Mouse (Mus musculus) CH12.LX (cell line): ENCODE results near the gene Baz2b. TPM values are rescaled to one million over a fixed set of nuclear protein-coding genes. Genes with fewer than 3 reads are reported as not detected.

Experiments used
- DNase-seq: peaks from one replicate; pipeline ENCODE4 v3.0.0-alpha.2; 2013; ENCODE audit errors: extremely low read depth
- H3K27ac ChIP-seq: 2 replicates; pipeline ENCODE4 v1.5.1; 2012; ENCODE audit warnings: low read depth, mild to moderate bottlenecking, control low read depth, moderate library complexity; ENCODE audit not compliant: insufficient read depth
- H3K27me3 ChIP-seq: replicated peaks from 2 replicates; pipeline ENCODE3; 2012; ENCODE audit warnings: inconsistent platforms
- H3K36me3 ChIP-seq, 2 experiments: replicated peaks in 1 of 2; 2 replicates each; pipeline versions ENCODE3 to v1.6.1; 2012; ENCODE audit warnings: inconsistent platforms in 1 of 2, low read length in 1 of 2, mild to moderate bottlenecking in 1 of 2, mixed read lengths in 1 of 2, moderate library complexity in 1 of 2; ENCODE audit not compliant: control insufficient read depth in 1 of 2, insufficient read depth in 1 of 2
- H3K4me1 ChIP-seq, 2 experiments: 2 replicates each; pipeline ENCODE4 v1.6.1; 2012; ENCODE audit warnings: inconsistent platforms in 1 of 2, moderate library complexity in 1 of 2; ENCODE audit not compliant: insufficient read depth in 2 of 2, control insufficient read depth in 1 of 2
- H3K4me2 ChIP-seq: 2 replicates; pipeline ENCODE4 v1.6.1; 2012; ENCODE audit warnings: low read depth, mild to moderate bottlenecking, control low read depth; ENCODE audit not compliant: poor library complexity, insufficient read depth, severe bottlenecking
- H3K4me3 ChIP-seq, 3 experiments: fragments of 150-350 bp in 1 of 3; sonication (generic) in 1 of 3; replicated peaks in 1 of 3; 2 replicates each; pipeline versions ENCODE3 to v1.5.1; 2011 to 2012; ENCODE audit warnings: low read depth in 2 of 3, low read length in 2 of 3, mild to moderate bottlenecking in 2 of 3, moderate library complexity in 2 of 3, control low read depth in 1 of 3, improper control_type of control experiment in 1 of 3, inconsistent platforms in 1 of 3, mixed read lengths in 1 of 3; ENCODE audit not compliant: poor library complexity in 1 of 3
- H3K79me2 ChIP-seq: replicated peaks from 2 replicates; pipeline ENCODE4 v1.6.1; 2012; ENCODE audit warnings: mild to moderate bottlenecking, moderate library complexity; ENCODE audit not compliant: control insufficient read depth, poor library complexity, insufficient read depth, severe bottlenecking; ENCODE audit errors: extremely low read depth
- H3K9ac ChIP-seq: 2 replicates; pipeline ENCODE4 v1.6.1; 2012; ENCODE audit warnings: low read depth, mild to moderate bottlenecking, control low read depth, moderate library complexity; ENCODE audit not compliant: insufficient read depth
- H3K9me3 ChIP-seq: replicated peaks from 2 replicates; pipeline ENCODE3; 2012; ENCODE audit warnings: low read length, inconsistent platforms, mixed read lengths
- BHLHE40 ChIP-seq: IDR thresholded peaks from 2 replicates; pipeline ENCODE4 v1.6.1; 2011; ENCODE audit warnings: mild to moderate bottlenecking, low read depth, low read length, improper control_type of control experiment
- CHD1 ChIP-seq: IDR thresholded peaks from 2 replicates; pipeline ENCODE4 v1.6.1; 2012; ENCODE audit warnings: low read depth, low read length, improper control_type of control experiment, inconsistent platforms
- CTCF ChIP-seq, 2 experiments: IDR thresholded peaks in 1 of 2; conservative IDR thresholded peaks in 1 of 2; 2 replicates each; pipeline ENCODE4 v1.5.1; 2011 to 2012; ENCODE audit warnings: low read depth in 2 of 2, low read length in 2 of 2, improper control_type of control experiment in 1 of 2, inconsistent platforms in 1 of 2, mild to moderate bottlenecking in 1 of 2, moderate library complexity in 1 of 2
- E2F4 ChIP-seq: IDR thresholded peaks from 2 replicates; pipeline ENCODE4 v1.6.1; 2011; ENCODE audit warnings: low read depth, low read length, improper control_type of control experiment; ENCODE audit not compliant: insufficient replicate concordance
- EP300 ChIP-seq: IDR thresholded peaks from 2 replicates; pipeline ENCODE4 v1.6.1; 2011; ENCODE audit warnings: low read length, improper control_type of control experiment
- ETS1 ChIP-seq: conservative IDR thresholded peaks from 2 replicates; pipeline ENCODE4 v1.6.1; 2012; ENCODE audit warnings: low read depth, mild to moderate bottlenecking, inconsistent platforms, low read length, improper control_type of control experiment, moderate library complexity
- IRF4 ChIP-seq: IDR thresholded peaks from 2 replicates; pipeline ENCODE4 v1.6.1; 2014; ENCODE audit warnings: low read depth, mild to moderate bottlenecking, inconsistent platforms, low read length, improper control_type of control experiment
- JUND ChIP-seq: conservative IDR thresholded peaks from 2 replicates; pipeline ENCODE4 v1.6.1; 2011; ENCODE audit warnings: low read depth, low read length, improper control_type of control experiment
- MAFK ChIP-seq: IDR thresholded peaks from 2 replicates; pipeline ENCODE4 v1.6.1; 2011; ENCODE audit warnings: low read length, improper control_type of control experiment; ENCODE audit not compliant: insufficient replicate concordance
- MEF2A ChIP-seq: IDR thresholded peaks from 2 replicates; pipeline ENCODE4 v1.6.1; 2014; ENCODE audit warnings: low read depth, mild to moderate bottlenecking, inconsistent platforms, low read length, improper control_type of control experiment, borderline replicate concordance
- MXI1 ChIP-seq: IDR thresholded peaks from 2 replicates; pipeline ENCODE4 v1.6.1; 2011; ENCODE audit warnings: mild to moderate bottlenecking, low read depth, low read length, improper control_type of control experiment
- MYC ChIP-seq: IDR thresholded peaks from 2 replicates; pipeline ENCODE4 v1.6.1; 2011; ENCODE audit warnings: low read depth, mild to moderate bottlenecking, improper control_type of control experiment, low read length
- POLR2A ChIP-seq: IDR thresholded peaks from 2 replicates; pipeline ENCODE4 v1.6.1; 2011; ENCODE audit warnings: low read depth, mild to moderate bottlenecking, improper control_type of control experiment, low read length
- SIN3A ChIP-seq: IDR thresholded peaks from 2 replicates; pipeline ENCODE4 v1.6.1; 2012; ENCODE audit warnings: low read length, improper control_type of control experiment, inconsistent platforms
- SMC3 ChIP-seq: IDR thresholded peaks from 2 replicates; pipeline ENCODE4 v1.6.1; 2011; ENCODE audit warnings: low read depth, low read length, improper control_type of control experiment
- TBP ChIP-seq: conservative IDR thresholded peaks from 2 replicates; pipeline ENCODE4 v1.6.1; 2011; ENCODE audit warnings: low read depth, low read length, improper control_type of control experiment
- USF1 ChIP-seq: IDR thresholded peaks from 2 replicates; pipeline ENCODE4 v1.6.1; 2014; ENCODE audit warnings: low read depth, mild to moderate bottlenecking, inconsistent platforms, low read length, improper control_type of control experiment
- USF2 ChIP-seq: conservative IDR thresholded peaks from 2 replicates; pipeline ENCODE4 v1.6.1; 2011; ENCODE audit warnings: low read depth, low read length, improper control_type of control experiment
- ZC3H11A ChIP-seq: IDR thresholded peaks from 2 replicates; pipeline ENCODE4 v1.6.1; 2012; ENCODE audit warnings: low read depth, mild to moderate bottlenecking, inconsistent platforms, low read length, improper control_type of control experiment
- ZKSCAN1 ChIP-seq: IDR thresholded peaks from 2 replicates; pipeline ENCODE4 v1.6.1; 2012; ENCODE audit warnings: low read depth, inconsistent platforms, low read length, improper control_type of control experiment, borderline replicate concordance
- ZNF384 ChIP-seq: IDR thresholded peaks from 2 replicates; pipeline ENCODE4 v1.6.1; 2012; ENCODE audit warnings: low read depth, low read length, improper control_type of control experiment, inconsistent platforms
- dilution Hi-C: fragments of 300-500 bp; cut with MboI; formaldehyde crosslinking; loops from 2 replicates; pipeline ENCODE4 v1.14.3; 2020; ENCODE audit warnings: low sequenced_read_pairs; ENCODE audit not compliant: extremely low pct_unique_long_range_greater_than_20kb, extremely low pct_ligation_motif_present
- in situ Hi-C: fragments of 300-500 bp; cut with MboI; formaldehyde crosslinking; loops from 3 replicates; pipeline ENCODE4 v1.14.3; 2019; ENCODE audit warnings: low sequenced_read_pairs, low pct_ligation_motif_present, low pct_unique_long_range_greater_than_20kb, mixed read lengths
- polyA plus RNA-seq: library from polyadenylated mRNA; unstranded; fragments of >175 nt; gene quantifications from 2 replicates; pipeline ENCODE4 v1.2.1, GENCODE M21; 2012; ENCODE audit warnings: low read depth; ENCODE audit not compliant: insufficient read length
- total RNA-seq, 2 experiments: library from RNA; depleted of rRNA; stranded (reverse); fragments of 300-350 nt in 1 of 2; fragments of >200 nt in 1 of 2; gene quantifications; 2 replicates each; pipeline ENCODE4 v1.2.3; 2012 to 2014

The Baz2b gene
- total and polyA plus RNA-seq, 3 experiments: 17.3 to 36.3 (median 31.9) TPM

DNA sequence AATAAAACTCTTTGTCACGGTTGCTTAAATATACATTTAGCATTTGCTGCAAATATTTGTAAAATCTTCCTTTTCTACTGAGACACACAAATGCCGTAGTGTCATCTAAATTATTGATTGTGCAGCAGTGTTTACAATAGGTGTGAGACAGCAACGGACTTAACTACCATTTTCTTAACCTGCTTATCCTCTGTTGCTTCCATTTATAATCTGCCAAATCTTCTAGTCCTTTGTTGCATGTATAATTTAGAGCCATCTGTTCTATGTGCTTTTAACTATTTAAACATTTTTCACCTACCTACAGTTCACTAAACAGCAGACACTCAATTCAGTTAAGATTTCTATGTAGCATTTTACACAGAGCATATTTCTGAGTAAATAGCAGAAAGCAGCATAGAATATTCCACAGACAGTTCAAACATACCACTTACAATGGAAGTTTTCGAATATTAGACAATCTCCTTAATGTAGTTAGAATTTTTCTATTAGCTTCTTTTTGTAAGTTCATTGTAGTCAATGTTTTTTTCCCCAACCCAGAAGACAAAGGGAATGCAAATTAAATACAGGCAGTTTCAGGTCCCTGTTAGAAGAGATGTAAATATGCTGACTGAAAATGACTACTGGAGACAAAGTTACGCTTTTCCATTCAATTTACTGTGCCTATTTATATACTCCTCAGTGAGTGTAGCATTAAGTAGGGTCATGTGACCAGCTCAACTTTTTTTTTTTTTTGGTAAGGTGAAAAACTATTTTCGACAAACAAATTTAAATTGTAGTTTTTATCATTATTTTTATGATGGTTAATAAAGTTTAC is 86.4 kb downstream of the Baz2b start:
- DNase-seq: peak; percentile 82
- peaks cover 18% of the 10 kb centered on the region for H3K79me2 ChIP-seq
- no peaks in the 10 kb centered on the region for H3K9me3 ChIP-seq
- peaks cover 4 to 40% of the 10 kb centered on the region in 2 experiments for H3K4me1 ChIP-seq
- H3K4me3 ChIP-seq: peak overlapping the region in 1 of 3 experiments; percentile 66
- TF ChIP-seq POLR2A (no peak), MXI1 (peak; percentile 28; the same call in 1 of the 2 replicates), BHLHE40 (peak; percentile 88), MAFK (peak; percentile 73; the same call in 1 of the 2 replicates), EP300 (peak; percentile 88), ZNF384 (peak; percentile 97), E2F4 (peak; percentile 67; the same call in 1 of the 2 replicates), ZC3H11A (no peak), CTCF (conservative IDR thresholded peaks at IDR 0.05 in 1 of 2, IDR thresholded peaks at IDR 0.05 in 1 of 2; ENCODE audit: low read depth in 2 of 2, low read length in 2 of 2) (no peak), CHD1 (no peak), SMC3 (no peak), IRF4 (peak; percentile 89), MYC (0 out of 2 replicates have a peak, but pooled peaks have one; percentile 38), JUND (peak; percentile 38; the same call in 1 of the 2 replicates), ZKSCAN1 (no peak), USF2 (peak; percentile 89), TBP (0 out of 2 replicates have a peak, but pooled peaks have one; percentile 41), MEF2A (peak; percentile 94), SIN3A (0 out of 2 replicates have a peak, but pooled peaks have one; percentile 59), ETS1 (peak; percentile 74; the same call in 1 of the 2 replicates), USF1 (peak; percentile 86)
- TF ChIP-seq, all 38 proteins: peak for 15
- Histone ChIP-seq H3K4me2 (peak overlapping the region; percentile 61; the same call in 1 of the 2 replicates), H3K9ac (no peak overlapping the region; the same call in 1 of the 2 replicates), H3K36me3 (no peaks in the 10 kb centered on the region), H3K27ac (no peak overlapping the region), H3K27me3 (no peaks in the 10 kb centered on the region)
- in situ Hi-C loops (no loop called here), dilution Hi-C loops (no loop called here)
